Mouse (Mus musculus) heart, postnatal 36 days (tissue): ENCODE measurements at regions not wholly inside any gene's neighbourhood (a gene's known extent, or its start where the extent isn't known, plus 50 kb on each side); places are given as distances from the start of the nearest gene placed in this dataset.

Experiments
- DNase-seq, 2 experiments: peaks; one replicate each; pipeline ENCODE4 v3.0.0; 2021 to 2022
- intact Hi-C: fragments of 180-260 bp; cut with DNase I; formaldehyde crosslinking; loops from one replicate; pipeline ENCODE4 v1.15.1; 2025

GRCm38 (mm10) chr11:12112646-12113353 lies 74.3 kb upstream of the Grb10 start:
- intact Hi-C loops, result no loop called here
- no peak for DNase-seq

DNA sequence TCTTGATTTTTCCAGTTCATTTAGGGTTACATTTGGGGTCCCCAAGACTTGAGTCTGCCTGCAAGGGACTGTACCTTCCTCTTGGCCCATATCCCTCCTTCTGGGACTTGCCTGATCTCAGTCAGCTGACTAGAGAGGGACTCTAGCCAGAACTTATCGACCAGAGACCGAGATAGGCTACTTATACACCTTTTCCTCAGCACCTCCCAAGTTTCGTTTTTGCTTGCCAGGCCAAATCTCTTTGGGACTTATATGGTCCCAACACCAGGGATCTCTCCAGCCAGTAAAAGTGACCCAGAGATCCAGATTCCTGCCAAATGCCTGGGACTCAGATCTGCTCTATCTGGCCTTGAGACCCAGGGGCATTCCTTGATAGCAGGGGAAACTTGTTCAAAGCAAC lies 69.2 kb upstream of the Grb10 start:
- intact Hi-C loops, result loop anchor here (10.0 kb wide), 1 partner anchor 177 kb away; no protein-coding TSS in a partner anchor
- DNase-seq, result no peak

- DNase-seq, result peak; percentile 5 to 6
- intact Hi-C loops, result no loop called here
Measured at GRCm38 (mm10) chr11:12090961-12091360, 52.5 kb upstream of the Grb10 start.

DNA sequence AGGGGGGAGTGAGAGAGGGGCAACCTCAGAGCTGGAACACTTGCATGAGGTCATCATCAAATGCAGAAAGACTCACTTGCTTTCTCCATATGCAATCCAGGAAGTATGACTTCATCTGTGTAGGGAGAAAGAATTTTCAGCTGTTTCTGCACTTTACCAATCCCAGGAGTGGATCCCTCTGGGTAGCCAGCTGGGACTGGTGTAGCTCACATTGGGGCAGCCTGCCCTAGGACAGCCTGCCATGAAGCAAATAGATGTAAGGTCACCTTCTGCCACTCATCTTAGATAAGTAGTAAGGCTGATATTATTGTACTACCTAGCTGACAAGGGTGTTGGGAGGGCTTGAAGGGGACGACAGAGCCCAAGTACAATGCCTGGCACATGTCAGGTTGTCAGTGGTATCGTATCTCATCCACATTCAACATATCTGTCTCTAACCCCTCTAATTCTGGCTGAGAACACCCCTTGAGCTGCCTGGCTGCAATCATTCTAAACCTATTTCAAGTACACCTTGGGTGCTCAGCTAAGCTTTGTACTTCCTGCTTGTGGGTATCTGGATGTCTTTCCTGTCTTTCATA lies 51.4 kb upstream of the Grb10 start:
- DNase-seq, result no peak
- intact Hi-C loops, result no loop called here
